Mouse (Mus musculus) midbrain, postnatal 0 days (tissue): Measurements from ENCODE around the gene Gna11. TPM values are rescaled to one million over a fixed set of nuclear protein-coding genes. Genes with fewer than 3 reads are reported as not detected.

Experiments used
- ATAC-seq: fragments of 200-750 bp; cut with Nextera tagmentation; 2 replicates; pipeline ENCODE4 v1.8.0; 2017; ENCODE audit warnings: moderate number of reproducible peaks, mild to moderate bottlenecking, moderate TSS enrichment, moderate library complexity; ENCODE audit not compliant: low FRiP score
- DNase-seq: peaks from one replicate; pipeline ENCODE4 v3.0.0-alpha.2; 2015; ENCODE audit warnings: low spot score
- H3K27ac ChIP-seq: fragments of 300-500 bp; sonication (generic); 2 replicates; pipeline ENCODE4 v1.5.1; 2014; ENCODE audit warnings: low read depth, mild to moderate bottlenecking, low read length, mixed read lengths
- H3K27me3 ChIP-seq: fragments of 300-500 bp; sonication (generic); 2 replicates; pipeline ENCODE4 v1.6.1; 2014; ENCODE audit warnings: low read length, control low read depth, mixed read lengths; ENCODE audit not compliant: insufficient read depth
- H3K36me3 ChIP-seq: fragments of 300-500 bp; sonication (generic); 2 replicates; pipeline ENCODE4 v1.6.1; 2014; ENCODE audit warnings: low read length, control low read depth, mixed read lengths; ENCODE audit not compliant: insufficient read depth
- H3K4me1 ChIP-seq: fragments of 300-500 bp; sonication (generic); 2 replicates; pipeline ENCODE4 v1.6.1; 2014; ENCODE audit warnings: mild to moderate bottlenecking, control low read depth, antibody characterized with exemption, low read length, mixed read lengths; ENCODE audit not compliant: insufficient read depth
- H3K4me2 ChIP-seq: fragments of 300-500 bp; sonication (generic); 2 replicates; pipeline ENCODE4 v1.6.1; 2014; ENCODE audit warnings: low read depth, mild to moderate bottlenecking, low read length, mixed read lengths; ENCODE audit not compliant: poor library complexity, severe bottlenecking
- H3K4me3 ChIP-seq: fragments of 300-500 bp; sonication (generic); 2 replicates; pipeline ENCODE4 v1.5.1; 2014; ENCODE audit warnings: low read depth, mild to moderate bottlenecking, low read length, moderate library complexity
- H3K9ac ChIP-seq: fragments of 300-500 bp; sonication (generic); replicated peaks from 2 replicates; pipeline ENCODE4 v1.6.1; 2014; ENCODE audit warnings: mild to moderate bottlenecking, low read length, moderate library complexity, mixed read lengths; ENCODE audit not compliant: poor library complexity, severe bottlenecking
- H3K9me3 ChIP-seq: fragments of 300-500 bp; sonication (generic); 2 replicates; pipeline ENCODE4 v1.6.1; 2016; ENCODE audit warnings: low read length, control low read depth
- CTCF ChIP-seq: IDR thresholded peaks from 2 replicates; pipeline ENCODE4 v1.5.1; 2016; ENCODE audit warnings: antibody characterized with exemption, mild to moderate bottlenecking
- WGBS: fragments of 180-500 bp; shearing (Covaris S2); extraction: QIAGEN DNeasy Blood & Tissue Kit; methylation state at CpG from one replicate; pipeline ENCODE4 v1.1.7; 2014; 5-methylcytosine and 5-hydroxymethylcytosine counted together
- polyA plus RNA-seq: library from polyadenylated mRNA; unstranded; fragments of >200 nt; fragmentation: Nextera tagmentation; extraction: Ambion mirVana; gene quantifications from 2 replicates; pipeline ENCODE4 v1.2.1, GENCODE M21; 2015
- total RNA-seq: library from RNA; depleted of rRNA; stranded (reverse); fragments of >200 nt; gene quantifications from 2 replicates; pipeline ENCODE4 v1.2.3, GENCODE M21; 2014

Gna11 gene
- total and polyA plus RNA-seq, 2 experiments from 2014 or later: 108 to 130 TPM

- no peaks in the 10 kb centered on the region for H3K36me3 ChIP-seq
- no peak for DNase-seq
- H3K9ac ChIP-seq: no peak overlapping the region
- no peak overlapping the region for H3K27ac ChIP-seq
- TF ChIP-seq CTCF: no peak
- no peaks in the 10 kb centered on the region for H3K27me3 ChIP-seq
- WGBS: 71% methylated on average over 5 of the region's 5 CpGs
- no peak for ATAC-seq
- no peak overlapping the region for H3K4me2 ChIP-seq
- H3K9me3 ChIP-seq: no peaks in the 10 kb centered on the region
- no peak overlapping the region for H3K4me3 ChIP-seq
- H3K4me1 ChIP-seq: peaks cover 5% of the 10 kb centered on the region; the same call in 1 of the 2 replicates
These were observed 4.0 kb upstream of the Gna11 start for GRCm38 (mm10) chr10:81548944-81549343.

- ATAC-seq (no peak), DNase-seq (no peak)
- H3K9ac ChIP-seq: no peak overlapping the region
- no peak overlapping the region for H3K27ac ChIP-seq
- peaks cover 20% of the 10 kb centered on the region for H3K4me1 ChIP-seq
- no peak for TF ChIP-seq CTCF
- H3K9me3 ChIP-seq: no peaks in the 10 kb centered on the region
- 92% methylated on average over 13 of the region's 13 CpGs for WGBS
- no peak overlapping the region for H3K4me3 ChIP-seq
- no peaks in the 10 kb centered on the region for H3K27me3 ChIP-seq
- H3K36me3 ChIP-seq: no peaks in the 10 kb centered on the region
- H3K4me2 ChIP-seq: no peak overlapping the region
These were observed 2.0 kb upstream of the Gna11 start for GRCm38 (mm10) chr10:81546788-81547571.

- Histone ChIP-seq H3K27me3 (no peaks in the 10 kb centered on the region), H3K9me3 (no peaks in the 10 kb centered on the region), H3K27ac (no peak overlapping the region), H3K4me3 (no peak overlapping the region), H3K36me3 (no peaks in the 10 kb centered on the region), H3K4me1 (peaks cover 20% of the 10 kb centered on the region), H3K9ac (no peak overlapping the region), H3K4me2 (no peak overlapping the region)
- ATAC-seq (no peak), DNase-seq (no peak)
- 78% methylated on average over 5 of the region's 5 CpGs for WGBS
- no peak for TF ChIP-seq CTCF
These were observed 1.3 kb upstream of the Gna11 start for GRCm38 (mm10) chr10:81546332-81546731.

GRCm38 (mm10) chr10:81544296-81545160 lies 462 bp downstream of the Gna11 start:
- H3K27me3 ChIP-seq: no peaks in the 10 kb centered on the region
- WGBS: under 1% methylated on average over 76 of the region's 93 CpGs
- peak overlapping the region; percentile 89 for H3K27ac ChIP-seq
- no peaks in the 10 kb centered on the region for H3K9me3 ChIP-seq
- ATAC-seq (peak; percentile 1), DNase-seq (no peak)
- H3K4me1 ChIP-seq: peaks cover 20% of the 10 kb centered on the region
- no peaks in the 10 kb centered on the region for H3K36me3 ChIP-seq
- H3K4me3 ChIP-seq: peak overlapping the region; percentile 95
- peak overlapping the region; percentile 94 for H3K4me2 ChIP-seq
- TF ChIP-seq CTCF: no peak
- H3K9ac ChIP-seq: peak overlapping the region; percentile 93

GRCm38 (mm10) chr10:81543633-81544032 lies 1.4 kb downstream of the Gna11 start:
- Histone ChIP-seq H3K36me3 (no peaks in the 10 kb centered on the region; the same call in 1 of the 2 replicates), H3K9ac (peak overlapping the region; percentile 93), H3K4me3 (peak overlapping the region; percentile 95), H3K27ac (no peak overlapping the region), H3K27me3 (no peaks in the 10 kb centered on the region), H3K9me3 (no peaks in the 10 kb centered on the region), H3K4me1 (peaks cover 20% of the 10 kb centered on the region), H3K4me2 (peak overlapping the region; percentile 94)
- DNase-seq: no peak
- no peak for ATAC-seq
- WGBS: 67% methylated on average over 1 of the region's 1 CpGs
- no peak for TF ChIP-seq CTCF
